Mouse (Mus musculus): ENCODE results near the gene Gm10100. TPM values are rescaled to one million over a fixed set of nuclear protein-coding genes. Genes with fewer than 3 reads are reported as not detected.
"Not testable (repeated sequence)": the region's sequence is repeated elsewhere in the genome, so short reads cannot be mapped to it uniquely, and the experiment has no call there.

The Gm10100 gene
- polyA plus RNA-seq, 1 experiment = not detected

GRCm38 (mm10) chr10:77751254-77751653 is 25.0 kb downstream of the Gm10100 start, which contains the start of gene Gm9736:
Gene Gm9736, minus strand, starts transcription at chr10:77751354.
- not testable (repeated sequence) for DNase-seq (ENCODE audit: extremely low spot score in 1 of 2, low spot score in 1 of 2)

- DNase-seq (ENCODE audit: extremely low spot score in 1 of 2, low spot score in 1 of 2) = not testable (repeated sequence)
These were observed 26.0 kb downstream of the Gm10100 start for GRCm38 (mm10) chr10:77752312-77752711.

DNA sequence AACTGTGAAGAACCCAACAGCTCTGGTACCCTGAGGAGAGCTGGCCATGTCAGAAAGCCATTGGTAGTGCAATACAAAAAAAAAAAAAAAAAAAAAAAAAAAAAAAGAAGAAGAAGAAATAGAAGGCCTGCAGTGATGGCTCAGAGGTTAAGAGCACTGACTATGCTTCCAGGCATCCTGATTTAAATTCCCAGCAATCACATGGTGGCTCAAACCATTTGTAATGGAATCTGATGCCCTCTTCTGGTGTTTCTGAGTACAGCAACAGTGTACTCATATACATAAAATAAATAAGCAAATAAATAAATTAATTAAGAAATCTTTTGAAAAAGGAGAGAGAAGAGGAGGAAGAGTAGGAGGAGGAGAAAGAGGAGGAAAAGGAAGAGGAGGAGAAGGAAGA is 27.2 kb downstream of the Gm10100 start:
- DNase-seq (ENCODE audit: extremely low spot score in 1 of 2, low spot score in 1 of 2) = no peak

GRCm38 (mm10) chr10:77759582-77759981 is 33.3 kb downstream of the Gm10100 start, which contains the start of gene Gm3233:
Gene Gm3233, minus strand, starts transcription at chr10:77759682.
- DNase-seq (ENCODE audit: extremely low spot score in 1 of 2, low spot score in 1 of 2) = not testable (repeated sequence)

DNA sequence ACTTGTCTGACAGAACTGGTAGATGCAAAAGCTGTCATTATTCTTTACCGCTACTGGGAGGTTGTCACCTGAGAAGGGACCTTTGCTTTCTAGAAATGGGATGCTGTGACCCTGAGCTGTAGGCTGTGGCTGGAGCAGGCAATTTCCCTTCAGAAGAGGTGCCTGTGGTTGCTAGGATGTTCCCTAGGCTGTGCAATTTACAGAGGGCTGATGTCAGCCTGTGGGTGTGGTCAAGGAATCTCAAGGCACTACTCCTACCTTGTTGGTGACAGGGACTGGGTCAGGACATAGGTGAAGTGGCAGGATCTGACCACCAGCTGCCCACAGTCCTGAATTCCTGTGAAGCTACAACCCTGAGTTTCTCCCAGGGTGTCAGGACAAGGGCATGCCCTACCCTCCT is 43.4 kb downstream of the Gm10100 start:
- DNase-seq (ENCODE audit: extremely low spot score in 1 of 2, low spot score in 1 of 2) = no peak

- DNase-seq (ENCODE audit: extremely low spot score in 1 of 2, low spot score in 1 of 2) = not testable (repeated sequence)
These were observed 44.9 kb downstream of the Gm10100 start, which contains the start of gene Gm3238 for GRCm38 (mm10) chr10:77771225-77771624. Gene Gm3238, minus strand, starts transcription at chr10:77771325.

DNA sequence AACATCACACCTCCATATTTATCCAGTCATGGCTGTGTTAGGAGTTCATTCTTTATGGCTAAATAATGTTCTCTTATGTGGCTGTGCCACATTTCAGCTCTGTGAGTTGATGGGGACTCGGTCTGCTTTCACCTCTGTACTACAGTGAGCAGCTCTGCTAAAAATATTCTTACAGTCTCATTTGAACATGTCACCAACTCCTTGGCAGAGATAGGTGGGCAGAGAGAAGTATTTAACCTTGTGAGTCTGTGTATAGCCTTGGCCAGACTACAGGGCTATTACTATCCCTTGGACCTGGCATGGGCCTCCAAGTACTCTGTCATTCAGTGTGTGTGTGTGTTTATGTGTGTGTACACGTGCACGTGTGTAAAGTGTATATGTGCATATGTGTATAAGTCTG is 45.9 kb downstream of the Gm10100 start:
- DNase-seq (ENCODE audit: extremely low spot score in 1 of 2, low spot score in 1 of 2) = not testable (repeated sequence)

Other genes with a start within 250 kb of the Gm10100 start
- gene Fam207a, start 210.7 kb upstream of the Gm10100 start, polyA plus RNA-seq (2012; rRNA removed) = 43.7 and 44.9 TPM in 2 replicates
- 4.5 and 6.8 TPM in 2 replicates for gene Itgb2, start 196.2 kb upstream of the Gm10100 start, polyA plus RNA-seq (2012; rRNA removed)
- 125 and 132 TPM in 2 replicates for gene Pttg1ip, start 144.8 kb upstream of the Gm10100 start, polyA plus RNA-seq (2012; rRNA removed)
- 358 and 364 TPM in 2 replicates for gene Sumo3, start 120.4 kb upstream of the Gm10100 start, polyA plus RNA-seq (2012; rRNA removed)
- 15.9 and 23.0 TPM in 2 replicates for gene Gm49325, start 120.3 kb upstream of the Gm10100 start, polyA plus RNA-seq (2012; rRNA removed)
- 47.9 and 51.8 TPM in 2 replicates for gene Ube2g2, start 104.2 kb upstream of the Gm10100 start, polyA plus RNA-seq (2012; rRNA removed)
- gene Tspear, start 39.9 kb upstream of the Gm10100 start, polyA plus RNA-seq (2012; rRNA removed) = 0.04 TPM in 1 of 2 replicates, not detected in the other
- gene Gm19402, start 35.7 kb upstream of the Gm10100 start, polyA plus RNA-seq (2012; rRNA removed) = not detected in 2 replicates
- gene Gm9508, start 29.3 kb upstream of the Gm10100 start, polyA plus RNA-seq (2012; rRNA removed) = not detected in 2 replicates
- gene Gm10272, start 19.9 kb upstream of the Gm10100 start, polyA plus RNA-seq (2012; rRNA removed) = not detected in 2 replicates
- gene Gm10024, start 15.0 kb upstream of the Gm10100 start, polyA plus RNA-seq (2012; rRNA removed) = not detected in 2 replicates
- not detected in 2 replicates for gene Gm10142, start 10.7 kb upstream of the Gm10100 start, polyA plus RNA-seq (2012; rRNA removed)
- not detected in 2 replicates for gene Krtap12-1, start 5.9 kb upstream of the Gm10100 start, polyA plus RNA-seq (2012; rRNA removed)
- gene Gm18596, start 16.2 kb downstream of the Gm10100 start, polyA plus RNA-seq (2012; rRNA removed) = not detected in 2 replicates
- not detected in 2 replicates for gene Gm9736, start 24.9 kb downstream of the Gm10100 start, polyA plus RNA-seq (2012; rRNA removed)
- gene Gm3233, start 33.2 kb downstream of the Gm10100 start, polyA plus RNA-seq (2012; rRNA removed) = not detected in 2 replicates
- gene Gm3238, start 44.8 kb downstream of the Gm10100 start, polyA plus RNA-seq (2012; rRNA removed) = not detected in 2 replicates
- not detected in 2 replicates for gene Gm7138, start 50.5 kb downstream of the Gm10100 start, polyA plus RNA-seq (2012; rRNA removed)
- not detected in 2 replicates for gene Gm3250, start 56.1 kb downstream of the Gm10100 start, polyA plus RNA-seq (2012; rRNA removed)
- not detected in 2 replicates for gene Gm7137, start 61.7 kb downstream of the Gm10100 start, polyA plus RNA-seq (2012; rRNA removed)
- not detected in 2 replicates for gene Gm9639, start 68.6 kb downstream of the Gm10100 start, polyA plus RNA-seq (2012; rRNA removed)
- gene Gm19668, start 72.6 kb downstream of the Gm10100 start, polyA plus RNA-seq (2012; rRNA removed) = not detected in 2 replicates
- not detected in 2 replicates for gene Gm9507, start 85.4 kb downstream of the Gm10100 start, polyA plus RNA-seq (2012; rRNA removed)
- gene Gm2696, start 88.2 kb downstream of the Gm10100 start, polyA plus RNA-seq (2012; rRNA removed) = not detected in 2 replicates
- not detected in 2 replicates for gene Krtap10-4, start 100.6 kb downstream of the Gm10100 start, polyA plus RNA-seq (2012; rRNA removed)
- gene Krtap10-10, start 109.5 kb downstream of the Gm10100 start, polyA plus RNA-seq (2012; rRNA removed) = not detected in 2 replicates
- gene Gm36176, start 120.3 kb downstream of the Gm10100 start, polyA plus RNA-seq (2012; rRNA removed) = not detected in 2 replicates
- not detected in 2 replicates for gene Gm10318, start 126.4 kb downstream of the Gm10100 start, polyA plus RNA-seq (2012; rRNA removed)
- gene Gm3285, start 135.5 kb downstream of the Gm10100 start, polyA plus RNA-seq (2012; rRNA removed) = not detected in 2 replicates
- gene Lrrc3, start 176.1 kb downstream of the Gm10100 start, polyA plus RNA-seq (2012; rRNA removed) = 5.6 and 6.3 TPM in 2 replicates
- 22.5 and 28.3 TPM in 2 replicates for gene Trpm2, start 244.1 kb downstream of the Gm10100 start, polyA plus RNA-seq (2012; rRNA removed)